Mouse (Mus musculus): Measurements from ENCODE around the gene Nav2. TPM values are rescaled to one million over a fixed set of nuclear protein-coding genes. Genes with fewer than 3 reads are reported as not detected.

Nav2 gene
- polyA plus RNA-seq, 1 experiment = 21.9 TPM

DNA sequence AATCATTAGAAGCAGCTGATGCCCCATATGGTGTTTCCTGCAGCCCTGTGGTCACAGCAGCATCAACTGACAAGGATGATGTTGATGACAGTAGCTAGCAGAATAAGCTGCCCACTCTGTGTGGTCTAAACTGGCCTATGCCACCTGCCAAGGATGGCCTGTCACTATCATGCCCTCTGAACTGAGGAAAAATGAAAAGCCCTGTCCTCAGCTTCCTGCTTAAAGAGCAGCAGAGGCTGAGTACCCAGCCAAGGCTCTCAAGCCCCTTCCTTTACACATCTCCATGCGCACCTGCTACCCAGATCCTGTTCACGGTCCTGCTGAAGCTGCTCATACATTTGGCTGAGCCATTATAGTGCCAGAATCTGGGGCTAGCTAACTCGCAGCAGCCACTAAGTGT is 193.7 kb downstream of the Nav2 start:
- Histone ChIP-seq H3ac (ENCODE audit: control insufficient read depth, insufficient read length) (no peak overlapping the region), H3K4me3 (no peak overlapping the region), H3K79me2 (ENCODE audit: control insufficient read depth, insufficient read depth) (no peaks in the 10 kb centered on the region), H3K27me3 (ENCODE audit: control insufficient read depth, insufficient read depth, insufficient read length) (no peaks in the 10 kb centered on the region), H3K36me3 (ENCODE audit: control insufficient read depth, insufficient read depth) (no peaks in the 10 kb centered on the region), H3K4me2 (ENCODE audit: low read depth) (no peak overlapping the region)
- TF ChIP-seq CEBPB (IDR thresholded peaks at IDR 0.05; ENCODE audit: insufficient read depth, poor library complexity, severe bottlenecking) (no peak), SRF (IDR thresholded peaks at IDR 0.05; ENCODE audit: control insufficient read depth, insufficient read length, low read depth) (no peak), MAX (IDR thresholded peaks at IDR 0.05; ENCODE audit: low read depth) (no peak), MYOG (IDR thresholded peaks at IDR 0.05; ENCODE audit: control insufficient read depth in 1 of 3, insufficient read depth in 1 of 3, insufficient read length in 2 of 3, low read depth in 2 of 3) (no peak), TCF3 (IDR thresholded peaks at IDR 0.05; ENCODE audit: insufficient read length, low read depth) (no peak), USF1 (IDR thresholded peaks at IDR 0.05; ENCODE audit: low read depth) (no peak)

DNA sequence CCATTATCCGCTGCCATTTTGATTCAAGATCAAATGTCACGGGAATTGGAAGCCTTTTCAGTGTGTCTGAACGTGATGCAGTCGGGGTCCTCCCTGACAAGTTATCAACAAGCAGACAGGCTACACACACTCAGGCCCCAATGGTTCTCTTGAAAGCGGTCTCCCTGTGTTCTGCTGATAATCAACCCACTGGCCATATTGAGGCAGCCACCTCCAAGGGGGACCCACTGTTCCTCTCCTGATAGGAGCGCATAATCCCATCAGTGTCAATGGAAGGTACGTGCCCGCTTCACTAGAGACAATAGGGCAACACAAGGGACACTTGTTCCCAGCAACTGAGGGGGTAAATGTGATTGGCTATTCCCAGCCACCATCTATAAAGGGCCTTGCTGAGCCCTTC is 195.9 kb downstream of the Nav2 start:
- H3K4me3 ChIP-seq = no peak overlapping the region

DNA sequence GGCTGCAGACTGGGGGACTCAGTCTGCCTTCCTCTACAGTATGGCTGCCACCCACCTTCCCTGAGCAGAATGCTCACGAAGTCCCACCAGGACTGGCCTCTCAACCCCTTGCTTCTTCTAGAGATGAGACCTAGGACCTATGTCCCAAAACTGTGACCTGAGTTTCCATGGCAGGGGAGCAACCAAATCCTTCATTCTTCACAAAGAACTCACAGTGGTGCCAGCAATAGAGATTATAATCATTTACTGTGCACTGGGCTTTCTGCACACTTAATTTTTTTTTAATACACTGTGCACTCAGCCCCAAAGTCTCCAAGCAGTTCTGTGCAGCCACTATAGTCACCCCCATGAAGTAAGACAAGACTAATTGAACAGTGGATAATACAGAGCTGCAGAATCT is 196.3 kb downstream of the Nav2 start:
- Histone ChIP-seq H3K4me2 (ENCODE audit: low read depth) (no peak overlapping the region), H3K36me3 (ENCODE audit: control insufficient read depth, insufficient read depth) (no peaks in the 10 kb centered on the region), H3K4me3 (no peak overlapping the region), H3K27me3 (ENCODE audit: control insufficient read depth, insufficient read depth, insufficient read length) (no peaks in the 10 kb centered on the region), H3K79me2 (ENCODE audit: control insufficient read depth, insufficient read depth) (no peaks in the 10 kb centered on the region), H3ac (ENCODE audit: control insufficient read depth, insufficient read length) (no peak overlapping the region)
- TF ChIP-seq REST (IDR thresholded peaks at IDR 0.05; ENCODE audit: insufficient read depth, insufficient read length) (no peak), E2F4 (IDR thresholded peaks at IDR 0.05; ENCODE audit: insufficient read depth) (no peak), TCF12 (IDR thresholded peaks at IDR 0.05; ENCODE audit: insufficient read depth, poor library complexity, severe bottlenecking) (no peak), CEBPB (IDR thresholded peaks at IDR 0.05; ENCODE audit: insufficient read depth, poor library complexity, severe bottlenecking) (no peak), USF1 (IDR thresholded peaks at IDR 0.05; ENCODE audit: low read depth) (no peak), POLR2A (IDR thresholded peaks at IDR 0.05; ENCODE audit: insufficient read length, low read depth) (no peak), SRF (IDR thresholded peaks at IDR 0.05; ENCODE audit: control insufficient read depth, insufficient read length, low read depth) (no peak), MAX (IDR thresholded peaks at IDR 0.05; ENCODE audit: low read depth) (no peak)

More for the DNA sequence above, 195.9 kb downstream of the Nav2 start:
- H3K36me3 ChIP-seq (ENCODE audit: control insufficient read depth, insufficient read depth) = no peaks in the 10 kb centered on the region
- TF ChIP-seq POLR2A (IDR thresholded peaks at IDR 0.05; ENCODE audit: insufficient read length, low read depth) (no peak), E2F4 (IDR thresholded peaks at IDR 0.05; ENCODE audit: insufficient read depth) (no peak), TCF12 (IDR thresholded peaks at IDR 0.05; ENCODE audit: insufficient read depth, poor library complexity, severe bottlenecking) (no peak), MYOD1 (IDR thresholded peaks at IDR 0.05; ENCODE audit: control insufficient read depth in 1 of 3, insufficient read length in 2 of 3, low read depth in 2 of 3) (no peak), POLR2AphosphoS2 (IDR thresholded peaks at IDR 0.05; ENCODE audit: insufficient read length, low read depth) (no peak)
- no peak overlapping the region for H3K4me2 ChIP-seq (ENCODE audit: low read depth)
- H3K79me2 ChIP-seq (ENCODE audit: control insufficient read depth, insufficient read depth) = no peaks in the 10 kb centered on the region
- H3ac ChIP-seq (ENCODE audit: control insufficient read depth, insufficient read length) = no peak overlapping the region
- no peaks in the 10 kb centered on the region for H3K27me3 ChIP-seq (ENCODE audit: control insufficient read depth, insufficient read depth, insufficient read length)

DNA sequence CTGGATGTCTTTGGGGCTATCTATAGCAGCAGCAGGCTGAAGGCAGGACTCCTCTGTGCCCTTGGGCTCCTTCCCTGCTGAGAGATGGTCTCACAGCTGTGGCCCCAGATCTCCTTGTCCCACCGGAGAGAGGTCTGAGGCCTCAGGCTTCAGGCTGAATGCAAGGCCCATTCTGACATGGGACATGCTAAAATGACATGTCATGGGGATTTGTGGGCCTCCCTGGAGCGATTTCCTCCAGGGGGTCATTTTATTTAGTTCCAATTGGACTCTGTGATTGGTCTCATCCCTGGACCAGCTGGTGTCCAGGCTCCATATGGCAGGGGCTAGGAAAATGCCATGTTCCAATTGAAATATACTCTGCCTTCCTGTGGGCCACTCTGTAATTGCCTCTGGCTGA is 197.0 kb downstream of the Nav2 start:
- H3K4me2 ChIP-seq (ENCODE audit: low read depth) = no peak overlapping the region
- no peaks in the 10 kb centered on the region for H3K27me3 ChIP-seq (ENCODE audit: control insufficient read depth, insufficient read depth, insufficient read length)
- H3K4me3 ChIP-seq = no peak overlapping the region
- no peaks in the 10 kb centered on the region for H3K36me3 ChIP-seq (ENCODE audit: control insufficient read depth, insufficient read depth)
- TF ChIP-seq REST (IDR thresholded peaks at IDR 0.05; ENCODE audit: insufficient read depth, insufficient read length) (no peak), E2F4 (IDR thresholded peaks at IDR 0.05; ENCODE audit: insufficient read depth) (no peak)
- no peaks in the 10 kb centered on the region for H3K79me2 ChIP-seq (ENCODE audit: control insufficient read depth, insufficient read depth)
- H3ac ChIP-seq (ENCODE audit: control insufficient read depth, insufficient read length) = no peak overlapping the region

DNA sequence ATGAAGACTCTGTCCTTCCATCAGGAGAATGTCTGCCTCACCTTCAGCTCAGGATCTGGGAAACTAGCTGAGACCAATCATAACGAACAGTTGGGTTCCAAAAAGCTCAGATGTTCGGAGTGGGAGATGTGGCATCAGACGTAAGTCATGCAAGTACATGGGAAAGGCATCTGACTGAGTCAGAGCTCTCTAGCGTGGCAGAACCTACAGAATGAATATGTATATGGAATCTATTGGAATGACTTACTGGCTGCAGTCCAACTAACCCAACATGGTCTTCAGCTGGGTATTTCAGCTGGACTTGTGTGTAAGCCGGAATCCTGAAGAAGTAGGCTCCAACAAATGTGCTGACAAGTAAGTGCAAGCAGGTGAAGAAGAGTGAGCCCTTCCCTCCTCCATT is 199.6 kb downstream of the Nav2 start:
- Histone ChIP-seq H3K4me3 (no peak overlapping the region), H3K36me3 (ENCODE audit: control insufficient read depth, insufficient read depth) (no peaks in the 10 kb centered on the region), H3K27me3 (ENCODE audit: control insufficient read depth, insufficient read depth, insufficient read length) (no peaks in the 10 kb centered on the region), H3ac (ENCODE audit: control insufficient read depth, insufficient read length) (no peak overlapping the region), H3K4me2 (ENCODE audit: low read depth) (no peak overlapping the region), H3K79me2 (ENCODE audit: control insufficient read depth, insufficient read depth) (no peaks in the 10 kb centered on the region)
- no peak for TF ChIP-seq TCF12 (IDR thresholded peaks at IDR 0.05; ENCODE audit: insufficient read depth, poor library complexity, severe bottlenecking)
- no peak for TF ChIP-seq MYOD1 (IDR thresholded peaks at IDR 0.05; ENCODE audit: control insufficient read depth in 1 of 3, insufficient read length in 2 of 3, low read depth in 2 of 3)
- no peak for TF ChIP-seq MAX (IDR thresholded peaks at IDR 0.05; ENCODE audit: low read depth)

DNA sequence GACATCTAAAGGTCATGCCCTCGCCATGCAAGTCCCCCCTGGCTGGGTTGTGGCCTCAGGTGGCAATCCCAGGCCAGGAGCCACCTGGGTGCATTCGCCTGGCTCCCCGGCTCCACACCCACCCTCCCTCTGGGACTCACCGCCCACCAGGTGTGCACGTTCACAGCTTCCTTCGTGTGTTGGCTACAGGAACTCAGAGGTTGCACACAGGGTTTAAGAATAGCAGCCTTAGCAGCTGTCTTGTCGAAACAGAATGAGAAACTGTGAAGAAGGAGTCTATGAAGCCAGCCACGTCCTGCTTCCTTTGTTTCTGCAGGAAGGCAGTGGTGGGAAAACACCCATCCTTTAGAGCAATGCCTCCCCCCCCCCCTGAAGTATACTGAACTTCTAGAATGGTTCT is 210.5 kb downstream of the Nav2 start:
- H3K79me2 ChIP-seq (ENCODE audit: control insufficient read depth, insufficient read depth) = no peaks in the 10 kb centered on the region
- TF ChIP-seq USF1 (IDR thresholded peaks at IDR 0.05; ENCODE audit: low read depth) = no peak

More for the DNA sequence above, 210.5 kb downstream of the Nav2 start:
- H3ac ChIP-seq (ENCODE audit: control insufficient read depth, insufficient read length) = no peak overlapping the region
- no peak overlapping the region for H3K4me2 ChIP-seq (ENCODE audit: low read depth)
- H3K36me3 ChIP-seq (ENCODE audit: control insufficient read depth, insufficient read depth) = no peaks in the 10 kb centered on the region
- no peak overlapping the region for H3K4me3 ChIP-seq
- H3K27me3 ChIP-seq (ENCODE audit: control insufficient read depth, insufficient read depth, insufficient read length) = no peaks in the 10 kb centered on the region
